Mouse (Mus musculus) brain, embryonic 18.5 days (tissue): ENCODE measurements around the gene Cep44.

ENCODE experiments used
- DNase-seq: peaks from one replicate; pipeline ENCODE4 v3.0.0-alpha.2; 2012; ENCODE audit warnings: low read depth, low spot score

Cep44 gene

GRCm38 (mm10) chr8:56550558-56551360, at the start of gene Cep44, which contains the start of gene Fbxo8:
Gene Cep44 (minus strand): TSS chr8:56551047.
Gene Fbxo8 (plus strand): TSS chr8:56551090.
- peak; percentile 83 for DNase-seq

DNA sequence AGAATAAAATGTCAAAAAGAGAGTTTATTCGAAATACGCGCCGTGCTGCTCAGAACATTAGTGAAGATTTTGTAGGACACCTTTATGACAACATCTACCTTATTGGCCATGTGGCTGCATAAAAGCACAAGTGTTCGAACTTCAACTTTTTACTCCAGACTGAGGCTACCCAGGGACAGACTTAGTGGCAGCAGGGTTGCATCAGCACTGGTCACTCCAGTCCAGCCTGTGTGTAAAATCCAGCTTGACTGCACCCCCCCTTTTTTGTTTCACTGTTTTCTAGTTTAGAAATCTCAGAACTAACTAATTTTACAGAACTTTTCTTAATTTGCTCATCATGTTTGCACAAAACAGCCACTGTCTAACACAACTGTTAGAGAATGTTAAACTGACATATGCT, 40.7 kb upstream of the Cep44 start:
- DNase-seq = no peak

- DNase-seq = no peak
These were observed 40.2 kb upstream of the Cep44 start for GRCm38 (mm10) chr8:56591084-56591483.

DNA sequence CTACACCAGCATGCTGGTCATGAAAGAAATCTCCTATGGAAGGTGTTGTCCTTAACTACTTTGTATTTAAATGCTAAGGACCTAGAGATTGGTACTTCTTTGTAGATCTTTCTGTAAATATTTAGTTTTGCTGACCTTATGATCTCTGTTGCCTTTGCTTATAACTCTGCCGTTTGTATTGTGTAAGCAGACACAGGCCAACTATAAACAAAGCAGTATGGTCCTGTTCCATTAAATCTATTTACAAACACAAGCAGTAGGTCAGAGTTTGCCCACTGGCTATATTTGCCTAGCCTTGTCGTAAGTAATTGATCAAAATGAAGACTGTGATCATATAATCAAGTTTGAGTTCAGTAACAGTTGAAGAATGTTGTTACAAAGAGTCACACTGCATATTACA, 38.2 kb upstream of the Cep44 start:
- DNase-seq = no peak

- DNase-seq = no peak
These were observed 32.0 kb upstream of the Cep44 start for GRCm38 (mm10) chr8:56582841-56583240.

DNA sequence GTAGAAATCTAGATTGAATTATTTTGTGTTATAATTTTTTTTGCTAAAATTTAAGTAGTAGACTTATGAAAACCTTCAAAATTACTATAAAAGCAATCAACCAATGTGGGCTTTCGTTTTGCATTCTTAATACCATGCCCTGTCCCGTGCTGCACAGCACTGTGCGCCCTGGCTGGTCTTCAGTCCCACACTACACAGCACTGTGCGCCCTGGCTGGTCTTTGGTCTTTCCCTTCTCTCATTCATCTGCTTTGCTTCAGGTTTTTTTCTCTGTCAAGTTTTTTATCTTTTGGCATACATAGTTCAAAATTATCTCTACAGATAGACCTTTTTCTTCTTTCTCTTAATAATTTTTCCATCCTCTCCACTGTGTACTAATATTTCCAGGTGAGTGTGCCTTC, 30.1 kb upstream of the Cep44 start:
- DNase-seq = no peak

DNA sequence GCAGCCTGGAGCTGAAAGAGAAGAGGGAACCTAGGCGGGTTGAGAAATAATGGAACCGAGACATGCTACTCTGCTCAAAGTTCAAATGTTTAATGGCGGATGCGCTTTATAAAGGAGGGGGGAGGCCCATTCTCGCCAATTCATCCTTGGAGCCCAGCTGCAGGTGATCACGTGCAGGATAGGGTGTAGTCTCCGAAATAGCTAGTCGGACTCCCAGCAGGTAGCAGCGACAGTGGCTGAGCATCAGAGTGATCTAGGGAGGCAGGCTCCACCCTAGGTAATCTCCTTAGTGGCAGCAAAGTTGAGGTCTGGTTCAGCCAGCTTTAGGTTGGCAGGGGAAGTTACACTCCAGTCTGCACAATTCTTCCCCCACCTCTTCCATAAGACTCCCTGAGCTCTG, 16.0 kb upstream of the Cep44 start:
- DNase-seq = no peak

GRCm38 (mm10) chr8:56564399-56565047, 13.7 kb upstream of the Cep44 start:
- no peak for DNase-seq

GRCm38 (mm10) chr8:56552551-56553103, 1.8 kb upstream of the Cep44 start:
- DNase-seq = no peak

GRCm38 (mm10) chr8:56552045-56552444, 1.2 kb upstream of the Cep44 start:
- DNase-seq = no peak

GRCm38 (mm10) chr8:56551361-56551852, 560 bp upstream of the Cep44 start:
- DNase-seq = peak; percentile 90

DNA sequence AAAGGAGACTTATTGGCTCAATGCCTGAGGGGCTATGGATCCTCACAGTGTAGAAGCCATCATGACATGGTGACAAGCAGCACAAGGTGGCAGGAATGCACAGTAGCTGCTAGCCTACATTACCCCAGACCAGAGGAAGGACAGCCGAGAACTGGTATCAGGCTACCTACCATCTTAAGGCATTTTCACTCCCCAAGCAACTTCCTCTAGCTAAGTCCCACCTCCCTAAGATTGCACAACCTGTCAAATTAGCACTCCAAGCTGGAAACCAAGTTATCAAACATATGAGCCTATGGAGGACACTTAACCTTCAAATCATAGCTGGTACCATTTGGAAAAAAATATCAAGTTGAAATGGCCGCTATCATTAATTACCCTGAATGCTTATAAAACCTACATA, 3.0 kb downstream of the Cep44 start:
- DNase-seq = no peak

DNA sequence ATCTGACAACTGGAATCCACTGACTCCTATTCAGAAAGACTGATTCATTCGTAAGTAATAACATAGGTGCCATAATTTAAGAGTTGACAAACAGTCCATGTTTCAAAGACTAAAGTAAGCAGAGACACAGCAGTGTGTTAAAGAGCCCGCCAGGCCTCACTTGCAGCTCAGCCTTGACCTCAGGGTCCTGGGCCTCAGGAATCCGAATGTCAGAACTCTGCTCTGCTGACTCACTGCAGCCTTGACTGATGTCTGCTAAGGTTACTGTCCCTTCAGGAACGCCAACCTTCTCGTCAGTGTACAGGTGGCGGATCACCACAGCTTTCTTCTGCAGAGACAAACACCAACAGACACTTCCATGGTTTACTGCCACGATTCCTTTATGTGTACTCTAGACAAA, 10.1 kb downstream of the Cep44 start:
- no peak for DNase-seq

- no peak for DNase-seq
These were observed 20.5 kb downstream of the Cep44 start for GRCm38 (mm10) chr8:56530359-56530758.

- DNase-seq = no peak
These were observed 22.0 kb downstream of the Cep44 start for GRCm38 (mm10) chr8:56528869-56529268.

DNA sequence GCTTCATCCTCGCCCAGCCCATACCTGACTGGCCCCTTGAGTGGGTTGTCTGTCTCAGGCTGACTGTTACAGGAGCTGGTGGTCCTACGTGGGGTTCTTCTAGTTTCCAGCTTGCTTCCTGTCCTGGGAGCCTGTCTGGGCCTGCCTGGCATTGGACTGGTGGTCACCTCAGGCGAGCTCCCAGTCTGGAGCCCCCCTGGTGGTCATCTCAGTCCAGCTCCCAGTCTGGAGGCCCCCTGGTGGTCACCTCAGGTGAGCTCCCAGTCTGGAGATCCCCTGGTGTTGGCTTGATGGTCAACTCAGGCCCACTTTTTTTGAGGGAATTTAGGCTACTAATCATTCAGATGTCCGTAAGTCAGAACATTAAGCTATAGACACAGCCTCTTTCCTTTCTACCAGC, 29.8 kb downstream of the Cep44 start:
- no peak for DNase-seq

DNA sequence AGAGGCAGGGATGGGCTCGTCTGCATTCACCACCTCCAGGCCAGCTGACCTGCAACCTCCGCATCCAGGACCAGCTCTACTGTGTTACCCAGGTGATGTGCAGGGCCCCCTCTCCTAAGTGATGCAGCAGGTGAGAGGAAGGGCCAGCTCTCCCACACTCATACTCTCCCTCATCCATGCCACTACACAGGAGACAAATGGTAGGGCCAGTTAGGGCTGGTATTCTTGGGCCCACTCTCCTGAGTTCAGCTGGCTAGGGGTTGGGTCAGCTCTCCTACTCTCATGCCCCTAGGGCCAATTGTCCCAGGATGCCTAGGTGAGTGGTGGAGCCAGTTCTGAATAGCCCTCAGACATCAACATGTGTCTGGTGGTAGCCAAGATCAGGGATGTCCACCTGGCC, 30.6 kb downstream of the Cep44 start:
- no peak for DNase-seq

DNA sequence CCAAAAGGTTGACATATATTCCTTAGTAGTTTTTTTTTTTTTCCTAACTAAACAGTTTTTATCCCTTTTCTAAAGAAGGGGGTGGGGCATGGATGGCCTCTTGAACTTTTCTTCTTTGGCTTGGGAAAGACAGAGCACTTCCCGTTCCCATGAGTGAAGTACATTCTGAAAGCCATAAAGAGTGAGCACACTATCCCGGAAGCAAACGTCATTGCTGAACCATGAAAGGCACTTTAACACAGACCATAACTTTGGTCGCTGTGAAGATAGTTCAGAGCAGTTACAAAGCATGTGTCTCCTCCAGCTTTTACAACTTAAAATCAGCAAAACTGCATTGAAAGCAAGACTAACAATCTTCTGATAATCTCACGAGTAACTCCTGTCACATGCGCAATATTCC, 32.0 kb downstream of the Cep44 start:
- DNase-seq = no peak

GRCm38 (mm10) chr8:56508952-56509479, 41.8 kb downstream of the Cep44 start:
- no peak for DNase-seq

GRCm38 (mm10) chr8:56508318-56508951, 42.4 kb downstream of the Cep44 start:
- DNase-seq = peak; percentile 42

DNA sequence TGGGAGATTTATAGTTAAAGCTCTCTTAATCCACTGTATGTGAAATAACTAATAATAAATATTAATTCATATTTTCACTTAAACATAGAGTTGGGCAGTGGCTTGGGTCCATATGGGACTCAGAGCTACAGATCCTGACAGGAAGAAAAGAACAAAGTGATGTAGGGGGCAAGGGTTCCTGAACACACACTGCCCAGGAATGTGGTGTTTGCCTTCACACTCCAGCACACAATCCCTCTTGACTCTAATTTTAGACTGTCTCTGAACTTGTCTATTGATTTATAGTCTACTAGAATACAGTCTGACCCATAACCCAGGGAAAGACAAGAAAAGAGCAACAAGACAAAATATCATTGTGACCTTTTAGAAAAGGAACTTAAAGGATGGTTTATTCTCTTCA, 48.9 kb downstream of the Cep44 start:
- no peak for DNase-seq

GRCm38 (mm10) chr8:56489496-56489895, 61.4 kb downstream of the Cep44 start:
- DNase-seq = no peak
